ENCODE assay signal across 24 mouse cellular contexts in genomic region chr9:27232692-27233091, GRCm38 (mm10).
"Had no signal": no experiment of that assay in that cellular context is flagged by ENCODE, and none has a peak within 500 bp of the region (broad histone marks: within the 10 kb centered on the region; RNA-seq: fewer than 3 reads in every experiment).

No protein-coding gene starts in this region.

- H3K4me2 ChIP-seq: kidney, embryonic 15.5 days; limb, embryonic 13.5 days; liver, embryonic 12.5 days; liver, embryonic 15.5 days; lung, embryonic 15.5 days; midbrain, embryonic 13.5 days; neural tube, embryonic 13.5 days had no signal

- H3K9ac ChIP-seq: kidney, embryonic 15.5 days; limb, embryonic 13.5 days; liver, embryonic 12.5 days; liver, embryonic 15.5 days; lung, embryonic 15.5 days; midbrain, embryonic 13.5 days; neural tube, embryonic 13.5 days had no signal

- H3K27ac ChIP-seq: kidney, embryonic 15.5 days; limb, embryonic 13.5 days; liver, embryonic 12.5 days; liver, embryonic 15.5 days; lung, embryonic 15.5 days; midbrain, embryonic 10.5 days; midbrain, embryonic 13.5 days; neural tube, embryonic 13.5 days had no signal

- H3K9me3 ChIP-seq: kidney, embryonic 15.5 days; limb, embryonic 13.5 days; liver, embryonic 12.5 days; liver, embryonic 15.5 days; lung, embryonic 15.5 days; midbrain, embryonic 13.5 days; neural tube, embryonic 13.5 days had no signal

- DNase-seq: kidney, postnatal 10 days; kidney, postnatal 36 days; left cerebral cortex, postnatal 4 days; liver; lung, adult 18-20 months; lung, postnatal 10 days; lung, postnatal 36 days; right cerebral cortex, adult 18-20 months; right cerebral cortex, postnatal 14 days; right cerebral cortex, postnatal 4 days; spleen, adult 18-20 months; thymus, adult 18-20 months; thymus, postnatal 36 days had no signal

- H3K4me1 ChIP-seq: kidney, embryonic 15.5 days; limb, embryonic 13.5 days; liver, embryonic 12.5 days; liver, embryonic 15.5 days; lung, embryonic 15.5 days; megakaryocyte, embryonic 14.5 days; midbrain, embryonic 13.5 days; neural tube, embryonic 13.5 days had no signal

- H3K36me3 ChIP-seq: kidney, embryonic 15.5 days; limb, embryonic 13.5 days; liver, embryonic 12.5 days; liver, embryonic 15.5 days; lung, embryonic 15.5 days; midbrain, embryonic 10.5 days; midbrain, embryonic 13.5 days; neural tube, embryonic 13.5 days had no signal

- H3K27me3 ChIP-seq: kidney, embryonic 15.5 days; limb, embryonic 13.5 days; liver, embryonic 12.5 days; liver, embryonic 15.5 days; lung, embryonic 15.5 days; midbrain, embryonic 13.5 days; neural tube, embryonic 13.5 days had no signal

- ATAC-seq: liver, embryonic 12.5 days; midbrain, embryonic 13.5 days; midbrain, embryonic 16.5 days had no signal

- H3K4me3 ChIP-seq: kidney, embryonic 15.5 days; limb, embryonic 13.5 days; liver, embryonic 12.5 days; liver, embryonic 15.5 days; lung, embryonic 15.5 days; megakaryocyte, embryonic 14.5 days; midbrain, embryonic 10.5 days; midbrain, embryonic 13.5 days; myocyte; neural tube, embryonic 13.5 days had no signal
